Mouse (Mus musculus): ENCODE results near the gene Zfp598.

GRCm38 (mm10) chr17:24698715-24699114 lies 29.2 kb downstream of the Zfp598 start:
- no peak for TF ChIP-seq CTCF (IDR thresholded peaks at IDR 0.05; ENCODE audit: control insufficient read depth, insufficient read depth, insufficient replicate concordance, low read depth, low read length)
- TF ChIP-seq POLR2A (IDR thresholded peaks at IDR 0.05; ENCODE audit: control insufficient read depth, low read depth, low read length), result no peak

Measured in testis, adult 2 months (tissue).